Mouse (Mus musculus) embryonic fibroblast, embryonic 13.5 days (primary cell): ENCODE measurements at regions not wholly inside any gene's neighbourhood (a gene's known extent, or its start where the extent isn't known, plus 50 kb on each side); places are given as distances from the start of the nearest gene placed in this dataset.
"Not testable (repeated sequence)": the region's sequence is repeated elsewhere in the genome, so short reads cannot be mapped to it uniquely, and the experiment has no call there.

Source experiments
- CTCF ChIP-seq: IDR thresholded peaks from 2 replicates; pipeline ENCODE4 v1.5.1; 2011; ENCODE audit warnings: mild to moderate bottlenecking, control low read depth, low read length, moderate library complexity, borderline replicate concordance; ENCODE audit not compliant: insufficient read depth
- POLR2A ChIP-seq: IDR thresholded peaks from 2 replicates; pipeline ENCODE4 v1.6.1; 2011; ENCODE audit warnings: low read depth, mild to moderate bottlenecking, control low read depth, low read length, moderate library complexity

- not testable (repeated sequence) for TF ChIP-seq CTCF, POLR2A
Measured at GRCm38 (mm10) chr14:96601092-96601491, 82.2 kb upstream of the Klhl1 start.
